Mouse (Mus musculus): ENCODE measurements around the gene Crhr1. TPM values are rescaled to one million over a fixed set of nuclear protein-coding genes. Genes with fewer than 3 reads are reported as not detected.
A peak's percentile ranks its signal among the peaks of the same experiment; 100 is the strongest.

Gene Crhr1
- polyA plus RNA-seq, 1 experiment from 2014 or later = not detected

GRCm38 (mm10) chr11:104171281-104171781, 38.7 kb downstream of the Crhr1 start:
- peak; percentile 96 for TF ChIP-seq CTCF (IDR thresholded peaks at IDR 0.05; ENCODE audit: low read depth)
- H3K27me3 ChIP-seq (ENCODE audit: insufficient read depth, low read length) = no peaks in the 10 kb centered on the region
- DNase-seq = peak; percentile 81
- no peaks in the 10 kb centered on the region for H3K9me3 ChIP-seq (ENCODE audit: low read depth, low read length)
- no peaks in the 10 kb centered on the region for H3K4me1 ChIP-seq (ENCODE audit: insufficient read depth)
- peak; percentile 41; the same call in 1 of the 2 replicates for ATAC-seq (ENCODE audit: insufficient read depth)
- no peaks in the 10 kb centered on the region for H3K36me3 ChIP-seq (ENCODE audit: insufficient read depth)
- no peak overlapping the region for H3K9ac ChIP-seq
- no peak overlapping the region for H3K27ac ChIP-seq (ENCODE audit: low read depth)
- H3K4me3 ChIP-seq (ENCODE audit: low read depth, low read length) = no peak overlapping the region
- WGBS = 30% methylated on average over 12 of the region's 12 CpGs
- no peak overlapping the region for H3K4me2 ChIP-seq

- 23% methylated on average over 7 of the region's 7 CpGs for WGBS
- no peak for TF ChIP-seq CTCF (IDR thresholded peaks at IDR 0.05; ENCODE audit: low read depth)
- no peak for ATAC-seq (ENCODE audit: insufficient read depth)
Observed at GRCm38 (mm10) chr11:104178893-104179292, 46.2 kb downstream of the Crhr1 start.

GRCm38 (mm10) chr11:104179804-104180203, 47.1 kb downstream of the Crhr1 start:
- Histone ChIP-seq H3K27ac (ENCODE audit: low read depth) (no peak overlapping the region), H3K9me3 (ENCODE audit: low read depth, low read length) (no peaks in the 10 kb centered on the region), H3K4me3 (ENCODE audit: low read depth, low read length) (no peak overlapping the region), H3K9ac (no peak overlapping the region), H3K36me3 (ENCODE audit: insufficient read depth) (no peaks in the 10 kb centered on the region), H3K4me1 (ENCODE audit: insufficient read depth) (no peaks in the 10 kb centered on the region), H3K4me2 (no peak overlapping the region), H3K27me3 (ENCODE audit: insufficient read depth, low read length) (no peaks in the 10 kb centered on the region)
- no peak for TF ChIP-seq CTCF (IDR thresholded peaks at IDR 0.05; ENCODE audit: low read depth)
- 52% methylated on average over 5 of the region's 5 CpGs for WGBS
- DNase-seq (peak; percentile 47), ATAC-seq (ENCODE audit: insufficient read depth) (no peak)

More at GRCm38 (mm10) chr11:104178893-104179292, 46.2 kb downstream of the Crhr1 start:
- Histone ChIP-seq H3K4me2 (no peak overlapping the region), H3K4me1 (ENCODE audit: insufficient read depth) (no peaks in the 10 kb centered on the region), H3K9me3 (ENCODE audit: low read depth, low read length) (no peaks in the 10 kb centered on the region), H3K4me3 (ENCODE audit: low read depth, low read length) (no peak overlapping the region), H3K27ac (ENCODE audit: low read depth) (no peak overlapping the region), H3K9ac (no peak overlapping the region), H3K36me3 (ENCODE audit: insufficient read depth) (no peaks in the 10 kb centered on the region), H3K27me3 (ENCODE audit: insufficient read depth, low read length) (no peaks in the 10 kb centered on the region)
- DNase-seq = no peak

GRCm38 (mm10) chr11:104182141-104182540, 49.5 kb downstream of the Crhr1 start:
- no peaks in the 10 kb centered on the region for H3K27me3 ChIP-seq (ENCODE audit: insufficient read depth, low read length)
- H3K4me3 ChIP-seq (ENCODE audit: low read depth, low read length) = no peak overlapping the region
- H3K9me3 ChIP-seq (ENCODE audit: low read depth, low read length) = no peaks in the 10 kb centered on the region
- ATAC-seq (ENCODE audit: insufficient read depth) (no peak), DNase-seq (no peak)
- no peak overlapping the region for H3K4me2 ChIP-seq
- no peak overlapping the region for H3K9ac ChIP-seq
- 68% methylated on average over 3 of the region's 3 CpGs for WGBS
- no peaks in the 10 kb centered on the region for H3K4me1 ChIP-seq (ENCODE audit: insufficient read depth)
- no peaks in the 10 kb centered on the region for H3K36me3 ChIP-seq (ENCODE audit: insufficient read depth)
- H3K27ac ChIP-seq (ENCODE audit: low read depth) = no peak overlapping the region
- TF ChIP-seq CTCF (IDR thresholded peaks at IDR 0.05; ENCODE audit: low read depth) = no peak

- Histone ChIP-seq H3K27me3 (ENCODE audit: insufficient read depth, low read length) (no peaks in the 10 kb centered on the region), H3K4me3 (ENCODE audit: low read depth, low read length) (no peak within 1 kb of the TSS), H3K4me1 (ENCODE audit: insufficient read depth) (no peaks in the 10 kb centered on the region), H3K27ac (ENCODE audit: low read depth) (no peak within 1 kb of the TSS), H3K9me3 (ENCODE audit: low read depth, low read length) (no peaks in the 10 kb centered on the region), H3K36me3 (ENCODE audit: insufficient read depth) (no peaks in the 10 kb centered on the region), H3K4me2 (no peak within 1 kb of the TSS), H3K9ac (no peak within 1 kb of the TSS)
- DNase-seq (no peak), ATAC-seq (ENCODE audit: insufficient read depth) (no peak)
- 80% methylated on average over 13 of the region's 13 CpGs for WGBS
- TF ChIP-seq CTCF (IDR thresholded peaks at IDR 0.05; ENCODE audit: low read depth) = no peak
Observed at GRCm38 (mm10) chr11:104186135-104186836, 53.6 kb downstream of the Crhr1 start, which contains the start of gene Sppl2c. Gene Sppl2c, plus strand, starts transcription at chr11:104186327.

GRCm38 (mm10) chr11:104186837-104187150, 54.1 kb downstream of the Crhr1 start:
- no peak overlapping the region for H3K4me2 ChIP-seq
- 86% methylated on average over 9 of the region's 9 CpGs for WGBS
- H3K4me1 ChIP-seq (ENCODE audit: insufficient read depth) = no peaks in the 10 kb centered on the region
- H3K4me3 ChIP-seq (ENCODE audit: low read depth, low read length) = no peak overlapping the region
- DNase-seq = no peak
- no peak overlapping the region for H3K27ac ChIP-seq (ENCODE audit: low read depth)
- H3K36me3 ChIP-seq (ENCODE audit: insufficient read depth) = no peaks in the 10 kb centered on the region
- H3K9me3 ChIP-seq (ENCODE audit: low read depth, low read length) = no peaks in the 10 kb centered on the region
- TF ChIP-seq CTCF (IDR thresholded peaks at IDR 0.05; ENCODE audit: low read depth) = no peak
- ATAC-seq (ENCODE audit: insufficient read depth) = no peak
- H3K9ac ChIP-seq = no peak overlapping the region
- no peaks in the 10 kb centered on the region for H3K27me3 ChIP-seq (ENCODE audit: insufficient read depth, low read length)

GRCm38 (mm10) chr11:104187766-104188165, 55.1 kb downstream of the Crhr1 start:
- Histone ChIP-seq H3K4me1 (ENCODE audit: insufficient read depth) (no peaks in the 10 kb centered on the region), H3K27ac (ENCODE audit: low read depth) (no peak overlapping the region), H3K27me3 (ENCODE audit: insufficient read depth, low read length) (no peaks in the 10 kb centered on the region), H3K9ac (no peak overlapping the region), H3K36me3 (ENCODE audit: insufficient read depth) (no peaks in the 10 kb centered on the region), H3K4me2 (no peak overlapping the region), H3K9me3 (ENCODE audit: low read depth, low read length) (no peaks in the 10 kb centered on the region), H3K4me3 (ENCODE audit: low read depth, low read length) (no peak overlapping the region)
- ATAC-seq (ENCODE audit: insufficient read depth) (no peak), DNase-seq (no peak)
- no peak for TF ChIP-seq CTCF (IDR thresholded peaks at IDR 0.05; ENCODE audit: low read depth)
- WGBS = 87% methylated on average over 10 of the region's 10 CpGs

Data from lung, embryonic 14.5 days (tissue).